Mouse (Mus musculus): ENCODE data around the gene Sema4b.

DNA sequence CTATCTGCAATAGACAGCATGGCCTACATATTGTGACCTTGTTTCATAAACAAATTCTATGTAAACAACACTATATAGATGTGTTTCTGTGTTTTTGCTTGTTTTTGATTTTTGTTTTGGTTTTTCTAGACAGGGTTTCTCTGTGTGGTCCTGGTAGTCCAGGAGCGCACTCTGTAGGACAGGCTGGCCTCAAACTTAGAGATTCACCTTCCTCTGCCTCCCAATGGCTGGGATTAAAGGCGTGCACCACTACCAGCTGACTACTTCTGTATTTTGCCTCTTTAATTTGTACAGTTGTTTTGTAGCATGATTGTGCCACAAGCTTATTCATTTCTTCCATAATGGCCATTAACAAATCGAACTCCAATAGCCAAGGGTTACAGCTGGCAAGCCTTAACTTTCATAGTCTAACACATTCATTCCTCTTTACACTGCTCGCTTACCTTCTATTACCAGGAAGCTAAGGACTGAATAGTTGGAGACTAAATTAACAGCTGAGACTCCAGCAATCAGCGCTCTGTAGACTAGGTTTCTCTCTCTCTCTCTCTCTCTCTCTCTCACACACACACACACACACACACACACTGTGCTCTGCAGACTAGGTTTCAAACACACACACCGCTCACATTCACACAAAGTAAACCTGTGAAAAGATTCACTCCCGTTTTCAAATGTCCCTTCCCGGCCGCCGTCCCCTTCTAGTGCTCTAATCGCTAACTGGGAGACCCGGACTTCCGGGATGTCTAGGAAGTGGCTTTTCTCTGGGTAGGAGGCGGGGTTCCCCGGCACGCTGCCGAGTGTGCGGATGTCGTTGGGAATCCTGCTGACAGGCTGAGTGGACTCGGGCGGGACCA, 82.5 kb downstream of the Sema4b start, which contains the start of gene Vps33b:
- TF ChIP-seq CTCF (IDR thresholded peaks at IDR 0.05; ENCODE audit: control insufficient read depth, insufficient read depth, insufficient read length) (no peak), USF1 (IDR thresholded peaks at IDR 0.05; ENCODE audit: low read depth) (no peak), FOSL1 (IDR thresholded peaks at IDR 0.05; ENCODE audit: insufficient read depth, low read length, poor library complexity, severe bottlenecking) (no peak), MYOG (IDR thresholded peaks at IDR 0.05; ENCODE audit: control insufficient read depth, extremely low read depth, insufficient read length) (no peak), MAX (IDR thresholded peaks at IDR 0.05) (peak; percentile 73)

Measured in C2C12 (cell line).